ENCODE assay signal across 11 mouse cellular contexts in the genomic region with DNA sequence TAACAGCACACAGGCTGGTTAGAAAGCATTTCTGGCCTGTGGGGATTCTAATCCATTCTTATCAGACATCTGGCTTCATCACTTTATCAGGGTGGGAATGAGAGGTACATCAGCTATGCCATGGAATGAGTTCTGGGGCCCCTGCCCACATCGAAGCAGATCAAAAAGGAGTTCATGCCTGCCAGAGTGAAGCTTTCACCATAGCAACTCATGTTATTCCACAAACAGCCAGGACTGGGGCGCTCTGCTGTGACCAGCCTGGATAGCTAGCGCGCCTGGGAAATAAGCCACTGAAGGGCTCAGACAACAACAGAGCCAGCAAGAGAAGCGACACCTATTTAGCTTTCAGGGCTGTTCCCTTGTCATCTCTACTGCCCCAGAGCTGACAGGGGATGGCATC. TPM values are rescaled to one million over a fixed set of nuclear protein-coding genes. Genes with fewer than 3 reads are reported as not detected.
DNase-seq lines count a peak whose midpoint lies in the region; ATAC-seq lines count a peak whose summit lies in the region.
"Had no signal": no experiment of that assay in that cellular context is flagged by ENCODE, and none has a peak within 500 bp of the region (broad histone marks: within the 10 kb centered on the region; RNA-seq: fewer than 3 reads in every experiment).

No protein-coding gene starts in this region.

- H3K9me3 ChIP-seq in kidney, embryonic 15.5 days (replicated peaks), result no peaks in the 10 kb centered on the region
- H3K9me3 ChIP-seq in embryonic facial prominence, embryonic 11.5 days (replicated peaks; ENCODE audit: control insufficient read depth, low read length), result no peaks in the 10 kb centered on the region
- no peaks in the 10 kb centered on the region for H3K9me3 ChIP-seq in midbrain, embryonic 10.5 days (replicated peaks)
- H3K9me3 ChIP-seq: G1E had no signal

- H3K27me3 ChIP-seq in kidney, embryonic 15.5 days, result no peaks in the 10 kb centered on the region
- H3K27me3 ChIP-seq in embryonic facial prominence, embryonic 11.5 days (ENCODE audit: control insufficient read depth, insufficient read depth, low read length), result no peaks in the 10 kb centered on the region
- H3K27me3 ChIP-seq in midbrain, embryonic 10.5 days (ENCODE audit: low read depth, poor library complexity, severe bottlenecking), result no peaks in the 10 kb centered on the region

- peak overlapping the region; percentile 57; the same call in 1 of the 2 replicates for H3K27ac ChIP-seq in kidney, embryonic 15.5 days
- no peak overlapping the region for H3K27ac ChIP-seq in embryonic facial prominence, embryonic 11.5 days (replicated peaks; ENCODE audit: low read depth, low read length)
- H3K27ac ChIP-seq in midbrain, embryonic 10.5 days (replicated peaks), result peak overlapping the region; percentile 83

- 45% methylated on average over 5 of the region's 5 CpGs for WGBS in kidney, embryonic 15.5 days
- WGBS in embryonic facial prominence, embryonic 11.5 days, result 66% methylated on average over 5 of the region's 5 CpGs
- WGBS in midbrain, embryonic 10.5 days, result 19% methylated on average over 5 of the region's 5 CpGs

- 0 out of 2 replicates have a peak, but pooled peaks have one; percentile 22 for ATAC-seq in kidney, embryonic 15.5 days (replicated peaks; ENCODE audit: low FRiP score)
- ATAC-seq in embryonic facial prominence, embryonic 11.5 days (replicated peaks; ENCODE audit: insufficient number of reproducible peaks, low FRiP score, low TSS enrichment, low read depth), result no peak
- ATAC-seq: inflammation-experienced regulatory T-cells, adult 6 months had no signal

- 0 out of 2 replicates have a peak overlapping the region, but pooled peaks have one; percentile 23 for H3K4me2 ChIP-seq in kidney, embryonic 15.5 days
- no peak overlapping the region for H3K4me2 ChIP-seq in embryonic facial prominence, embryonic 11.5 days (ENCODE audit: low read depth, low read length)

- peaks cover 74% of the 10 kb centered on the region for H3K4me1 ChIP-seq in kidney, embryonic 15.5 days
- peaks cover 5% of the 10 kb centered on the region for H3K4me1 ChIP-seq in embryonic facial prominence, embryonic 11.5 days (ENCODE audit: control insufficient read depth, insufficient read depth, low read length)
- H3K4me1 ChIP-seq in midbrain, embryonic 10.5 days, result peaks cover 75% of the 10 kb centered on the region

- H3K9ac ChIP-seq in kidney, embryonic 15.5 days, result no peak overlapping the region
- H3K9ac ChIP-seq in embryonic facial prominence, embryonic 11.5 days (replicated peaks; ENCODE audit: low read length), result no peak overlapping the region

- no peak overlapping the region for H3K4me3 ChIP-seq in kidney, embryonic 15.5 days (replicated peaks)
- no peak overlapping the region for H3K4me3 ChIP-seq in embryonic facial prominence, embryonic 11.5 days (ENCODE audit: low read depth, low read length)
- peak overlapping the region; percentile 31 for H3K4me3 ChIP-seq in midbrain, embryonic 10.5 days

- H3K36me3 ChIP-seq in kidney, embryonic 15.5 days, result peaks cover 3% of the 10 kb centered on the region; the same call in 1 of the 2 replicates
- no peaks in the 10 kb centered on the region for H3K36me3 ChIP-seq in embryonic facial prominence, embryonic 11.5 days (replicated peaks; ENCODE audit: control insufficient read depth, insufficient read depth, low read depth, low read length)
- H3K36me3 ChIP-seq in midbrain, embryonic 10.5 days, result no peaks in the 10 kb centered on the region
- H3K36me3 ChIP-seq: G1E had no signal

- no peak for DNase-seq in kidney, adult 18-20 months
- peak; percentile 42 for DNase-seq in embryonic facial prominence, embryonic 11.5 days (ENCODE audit: low spot score)
- DNase-seq in heart, postnatal 4 days, result peak; percentile 59
- peak; percentile 72 for DNase-seq in midbrain, embryonic 10.5 days (ENCODE audit: low spot score)
- no peak for DNase-seq in thymus, postnatal 4 days
- DNase-seq in spleen, adult 12 weeks (ENCODE audit: low spot score), result no peak
- DNase-seq in MN1 (ENCODE audit: low spot score), result no peak
- DNase-seq: cerebellum, adult 11 months had no signal

RNA-seq across cellular contexts. Expression of gene Tram2, which starts 4.8 kb away (rescaled TPM):
- polyA plus RNA-seq in kidney, embryonic 15.5 days (2015; fragmentation: Nextera tagmentation; extraction: Ambion mirVana), result 8.6 and 9.4 TPM in 2 replicates
- polyA plus RNA-seq in embryonic facial prominence, embryonic 11.5 days (2014; fragmentation: Nextera tagmentation; extraction: Ambion mirVana), result 8.7 and 9.0 TPM in 2 replicates
- total RNA-seq in heart, postnatal 4 days (2021), result 10 to 100 TPM; 13.2 to 14.6 TPM
- 6.1 and 6.6 TPM in 2 replicates for polyA plus RNA-seq in midbrain, embryonic 10.5 days (2016; fragmentation: Nextera tagmentation; extraction: Ambion mirVana)

Comparison
In these comparisons a context has a peak if more than half of its experiments do, and no peak if none do; other contexts are left out.
1. DNase-seq: peak in embryonic facial prominence, embryonic 11.5 days (single experiment), heart, postnatal 4 days (single experiment) and midbrain, embryonic 10.5 days (single experiment); none in kidney, adult 18-20 months (single experiment), thymus, postnatal 4 days (single experiment), spleen, adult 12 weeks (single experiment) and MN1 (single experiment).